Mouse (Mus musculus): ENCODE results near the gene Dnajc9. TPM values are rescaled to one million over a fixed set of nuclear protein-coding genes. Genes with fewer than 3 reads are reported as not detected.
A peak's percentile ranks its signal among the peaks of the same experiment; 100 is the strongest.

Gene Dnajc9
- polyA plus RNA-seq, 1 experiment from 2014 or later: 114 TPM

DNA sequence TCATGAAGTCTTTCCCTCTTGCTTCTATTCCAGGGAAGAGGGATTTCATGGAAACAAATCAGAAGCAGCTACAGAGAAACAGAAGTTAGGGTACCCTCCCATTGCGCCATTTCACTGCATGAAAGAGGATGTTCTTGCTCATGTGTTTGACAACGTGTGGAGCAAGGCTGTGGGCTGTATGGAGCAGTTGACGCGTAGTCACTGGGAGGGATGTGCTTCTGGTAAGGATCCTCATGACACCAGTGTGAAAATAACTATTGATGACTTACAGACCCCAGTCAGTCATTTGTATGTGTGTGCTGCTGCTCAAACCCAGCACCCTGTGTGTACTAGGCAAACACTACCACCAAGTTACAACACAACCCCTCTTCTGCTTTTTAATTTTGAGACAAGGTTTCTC, 25.5 kb downstream of the Dnajc9 start:
- H3K9me3 ChIP-seq (replicated peaks): no peaks in the 10 kb centered on the region
- no peak overlapping the region for H3K4me2 ChIP-seq
- H3K9ac ChIP-seq: no peak overlapping the region
- H3K4me1 ChIP-seq (replicated peaks): no peaks in the 10 kb centered on the region
- no peak for ATAC-seq (ENCODE audit: insufficient read depth)
- H3K27me3 ChIP-seq: no peaks in the 10 kb centered on the region
- 77% methylated on average over 4 of the region's 4 CpGs for WGBS (ENCODE audit: insufficient replicate concordance)
- no peak overlapping the region for H3K27ac ChIP-seq (replicated peaks)
- H3K4me3 ChIP-seq (replicated peaks): no peak overlapping the region
- H3K36me3 ChIP-seq (replicated peaks): peaks cover 36% of the 10 kb centered on the region

DNA sequence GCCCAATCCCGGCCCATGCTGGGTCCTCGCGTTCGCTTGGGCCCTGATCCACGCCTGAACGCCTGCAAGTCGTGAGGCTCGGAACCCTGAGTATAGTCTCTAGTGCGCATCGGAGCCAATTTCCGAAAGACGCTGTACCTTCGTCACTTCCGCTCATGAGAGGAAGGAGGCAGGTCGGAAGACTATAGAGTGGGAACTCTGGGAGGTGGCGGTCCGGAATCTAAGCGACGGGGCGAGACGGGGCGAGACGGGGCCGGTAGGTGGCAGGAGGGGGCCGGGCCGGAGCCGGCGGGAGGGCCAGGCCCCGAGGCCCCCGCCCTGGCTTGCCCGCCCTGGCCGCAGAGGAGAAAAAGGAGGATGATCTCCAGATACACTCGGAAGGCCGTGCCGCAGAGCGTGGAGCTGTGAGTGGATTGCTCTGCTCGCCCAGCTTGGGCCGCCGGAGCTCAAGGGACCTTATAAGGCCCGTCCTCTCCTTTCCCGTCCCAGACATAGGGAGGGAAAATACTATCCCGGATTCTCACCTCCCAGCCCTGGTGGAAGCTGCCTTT, 40.6 kb downstream of the Dnajc9 start, which contains the start of the genes Ecd and Fam149b:
Gene Ecd (minus strand): TSS at position 131 of the 551 bp plus-strand sequence.
Gene Fam149b (plus strand): TSS at position 172 of the 551 bp plus-strand sequence.
- ATAC-seq (ENCODE audit: insufficient read depth): peak; percentile 99
- Histone ChIP-seq H3K27me3 (no peaks in the 10 kb centered on the region), H3K27ac (replicated peaks) (peak within 1 kb of the TSS; percentile 87), H3K9me3 (replicated peaks) (no peaks in the 10 kb centered on the region), H3K4me1 (replicated peaks) (peaks cover 36% of the 10 kb centered on the region), H3K4me3 (replicated peaks) (peak within 1 kb of the TSS; percentile 70), H3K9ac (peak within 1 kb of the TSS; percentile 80), H3K36me3 (replicated peaks) (peaks cover 31% of the 10 kb centered on the region), H3K4me2 (peak within 1 kb of the TSS; percentile 78)
- under 1% methylated on average over 42 of the region's 42 CpGs for whole genome bisulfite sequencing (ENCODE audit: insufficient replicate concordance)

DNA sequence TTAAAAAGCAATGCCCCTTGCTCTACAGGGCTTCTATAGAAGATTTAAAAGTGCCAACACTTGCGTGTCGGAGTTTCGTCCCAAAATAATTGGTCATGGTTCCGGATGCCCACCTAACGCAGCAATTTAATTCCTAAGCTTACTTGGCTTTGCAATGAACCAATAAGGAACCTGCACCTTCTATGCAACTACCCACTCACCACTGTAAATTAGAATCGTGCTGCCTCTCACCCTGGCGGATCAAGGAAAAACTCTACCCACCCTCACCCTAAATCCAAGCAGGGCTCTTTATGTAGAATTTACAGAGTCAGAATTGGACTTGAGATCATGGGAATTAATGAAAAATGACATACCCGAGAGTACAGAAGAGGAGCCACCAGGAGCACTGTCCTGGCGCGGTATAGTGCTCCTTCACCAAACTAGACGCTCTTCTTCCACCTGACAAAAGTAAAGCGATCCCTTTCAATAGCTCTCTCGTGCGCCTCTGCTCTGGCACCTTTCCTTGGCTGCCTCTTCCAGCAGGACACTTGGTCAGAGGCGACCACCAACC, 41.2 kb downstream of the Dnajc9 start:
- H3K9ac ChIP-seq: peak overlapping the region; percentile 80
- H3K4me1 ChIP-seq (replicated peaks): peaks cover 36% of the 10 kb centered on the region
- WGBS (ENCODE audit: insufficient replicate concordance): 3% methylated on average over 15 of the region's 15 CpGs
- peak; percentile 58 for ATAC-seq (ENCODE audit: insufficient read depth)
- H3K27ac ChIP-seq (replicated peaks): peak overlapping the region; percentile 87
- H3K4me3 ChIP-seq (replicated peaks): peak overlapping the region; percentile 70
- peaks cover 29% of the 10 kb centered on the region for H3K36me3 ChIP-seq (replicated peaks)
- no peaks in the 10 kb centered on the region for H3K9me3 ChIP-seq (replicated peaks)
- peak overlapping the region; percentile 78 for H3K4me2 ChIP-seq
- H3K27me3 ChIP-seq: no peaks in the 10 kb centered on the region

DNA sequence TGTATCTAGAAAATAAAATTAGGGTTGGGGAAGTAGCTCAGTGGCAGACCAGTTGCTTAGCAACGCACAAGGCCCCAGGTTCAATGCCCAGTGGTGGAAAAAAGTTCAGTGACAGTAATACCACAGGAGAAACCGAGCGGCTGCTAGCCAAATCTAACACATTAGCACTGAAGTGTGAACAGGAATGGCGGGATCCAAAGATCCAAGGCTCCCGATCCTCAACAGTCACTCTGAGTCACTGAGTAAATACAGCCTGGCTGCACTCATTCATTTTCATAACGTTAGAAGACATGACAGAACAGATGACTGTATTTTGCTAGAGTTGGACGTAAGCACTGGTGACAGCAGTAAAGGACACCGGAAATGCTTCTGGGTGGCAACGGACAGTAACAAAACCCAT, 42.8 kb downstream of the Dnajc9 start:
- Histone ChIP-seq H3K4me1 (replicated peaks) (peaks cover 41% of the 10 kb centered on the region), H3K9ac (no peak overlapping the region), H3K4me2 (0 out of 2 replicates have a peak overlapping the region, but pooled peaks have one; percentile 78), H3K27ac (replicated peaks) (no peak overlapping the region), H3K4me3 (replicated peaks) (0 out of 2 replicates have a peak overlapping the region, but pooled peaks have one; percentile 70), H3K9me3 (replicated peaks) (no peaks in the 10 kb centered on the region), H3K36me3 (replicated peaks) (peaks cover 42% of the 10 kb centered on the region), H3K27me3 (no peaks in the 10 kb centered on the region)
- WGBS (ENCODE audit: insufficient replicate concordance): 81% methylated on average over 9 of the region's 9 CpGs
- no peak for ATAC-seq (ENCODE audit: insufficient read depth)

DNA sequence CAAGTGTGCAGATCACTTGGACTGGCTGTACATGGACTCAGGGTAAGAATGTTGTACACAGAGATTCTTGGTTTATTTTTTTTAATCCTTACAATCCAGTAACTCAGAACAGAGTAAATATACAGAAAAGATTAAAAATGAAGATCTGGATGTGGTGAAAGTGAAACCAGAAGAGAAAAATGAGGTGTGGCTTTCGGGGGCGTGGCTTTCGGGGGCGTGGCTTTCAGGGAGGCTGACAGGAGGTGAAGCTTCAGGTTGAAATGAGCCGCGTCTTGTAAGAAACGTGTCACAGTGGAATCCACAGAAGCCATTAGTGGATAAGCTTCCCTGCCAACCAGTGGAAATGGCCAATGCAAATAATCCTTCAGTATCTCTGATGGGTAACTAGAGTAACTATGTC, 47.8 kb downstream of the Dnajc9 start:
- no peak overlapping the region for H3K27ac ChIP-seq (replicated peaks)
- H3K4me3 ChIP-seq (replicated peaks): peak overlapping the region; percentile 31
- WGBS (ENCODE audit: insufficient replicate concordance): 47% methylated on average over 7 of the region's 7 CpGs
- H3K4me1 ChIP-seq (replicated peaks): peaks cover 14% of the 10 kb centered on the region
- H3K27me3 ChIP-seq: no peaks in the 10 kb centered on the region
- H3K36me3 ChIP-seq (replicated peaks): peaks cover 67% of the 10 kb centered on the region
- no peak overlapping the region for H3K9ac ChIP-seq
- peak overlapping the region; percentile 36 for H3K4me2 ChIP-seq
- ATAC-seq (ENCODE audit: insufficient read depth): no peak
- H3K9me3 ChIP-seq (replicated peaks): no peaks in the 10 kb centered on the region

DNA sequence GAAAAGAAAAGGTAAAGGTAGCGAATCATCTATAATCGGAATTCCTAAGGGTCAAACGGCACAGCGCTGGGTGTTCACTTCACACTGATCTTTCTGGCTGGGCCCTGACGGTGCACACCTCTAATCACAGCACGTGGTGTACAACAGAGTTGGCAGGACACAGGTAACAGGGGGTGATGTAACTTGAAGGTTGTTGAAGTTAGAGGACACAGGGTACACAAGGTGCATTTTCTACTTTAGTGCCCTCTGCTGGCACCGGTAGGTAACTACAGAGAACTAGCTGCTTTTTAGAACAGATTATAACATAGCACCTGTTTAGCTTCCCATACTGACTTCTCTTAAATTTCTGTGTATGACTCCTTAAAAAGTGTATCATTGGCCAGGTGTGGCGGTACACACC, 48.6 kb downstream of the Dnajc9 start:
- 77% methylated on average over 8 of the region's 8 CpGs for WGBS (ENCODE audit: insufficient replicate concordance)
- Histone ChIP-seq H3K4me2 (no peak overlapping the region; the same call in 1 of the 2 replicates), H3K9me3 (replicated peaks) (no peaks in the 10 kb centered on the region), H3K9ac (no peak overlapping the region), H3K27ac (replicated peaks) (no peak overlapping the region), H3K4me1 (replicated peaks) (peaks cover 7% of the 10 kb centered on the region), H3K27me3 (no peaks in the 10 kb centered on the region), H3K36me3 (replicated peaks) (peaks cover 66% of the 10 kb centered on the region), H3K4me3 (replicated peaks) (no peak overlapping the region)
- peak; percentile 9; the same call in 1 of the 2 replicates for ATAC-seq (ENCODE audit: insufficient read depth)

DNA sequence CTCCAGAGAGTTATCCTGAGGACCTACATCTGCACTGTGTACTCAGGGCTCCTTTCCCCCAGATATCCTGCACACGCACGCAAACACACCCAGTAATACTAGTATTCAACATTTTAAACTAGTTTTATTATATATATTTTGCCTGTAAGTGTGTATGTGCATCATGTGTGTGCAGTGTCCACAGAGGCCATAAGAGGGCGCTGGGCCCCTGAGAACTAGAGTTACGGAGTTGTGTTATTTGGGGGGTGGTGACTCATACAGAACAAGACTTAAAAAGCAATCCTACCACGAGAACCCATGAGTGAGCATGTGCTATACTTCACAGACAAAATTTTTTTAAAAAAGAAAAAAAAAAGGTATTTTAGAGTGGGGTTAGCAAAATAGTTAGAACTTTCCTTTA, 49.3 kb downstream of the Dnajc9 start:
- no peak overlapping the region for H3K27ac ChIP-seq (replicated peaks)
- no peaks in the 10 kb centered on the region for H3K27me3 ChIP-seq
- no peaks in the 10 kb centered on the region for H3K9me3 ChIP-seq (replicated peaks)
- H3K4me1 ChIP-seq (replicated peaks): peaks cover 7% of the 10 kb centered on the region
- WGBS (ENCODE audit: insufficient replicate concordance): 84% methylated on average over 5 of the region's 5 CpGs
- H3K9ac ChIP-seq: no peak overlapping the region
- no peak overlapping the region for H3K4me2 ChIP-seq
- H3K4me3 ChIP-seq (replicated peaks): no peak overlapping the region
- ATAC-seq (ENCODE audit: insufficient read depth): no peak
- peaks cover 64% of the 10 kb centered on the region for H3K36me3 ChIP-seq (replicated peaks)

Other genes with a start within 250 kb of the Dnajc9 start
- gene Kcnk5, start 207.1 kb downstream of the Dnajc9 start, polyA plus RNA-seq (2015; fragmentation: Nextera tagmentation; extraction: Ambion mirVana): 5.0 and 5.1 TPM in 2 replicates
- 11.3 and 14.1 TPM in 2 replicates for gene Kcnk16, start 119.7 kb downstream of the Dnajc9 start, polyA plus RNA-seq (2015; fragmentation: Nextera tagmentation; extraction: Ambion mirVana)
- gene Nudt13, start 94.2 kb downstream of the Dnajc9 start, polyA plus RNA-seq (2015; fragmentation: Nextera tagmentation; extraction: Ambion mirVana): 4.5 and 5.0 TPM in 2 replicates
- gene Ecd, start 40.8 kb downstream of the Dnajc9 start, polyA plus RNA-seq (2015; fragmentation: Nextera tagmentation; extraction: Ambion mirVana): 25.3 and 26.8 TPM in 2 replicates
- gene Fam149b, start 40.7 kb downstream of the Dnajc9 start, polyA plus RNA-seq (2015; fragmentation: Nextera tagmentation; extraction: Ambion mirVana): 7.5 and 8.5 TPM in 2 replicates
- gene Mrps16, start 4.7 kb upstream of the Dnajc9 start, polyA plus RNA-seq (2015; fragmentation: Nextera tagmentation; extraction: Ambion mirVana): 42.7 and 48.3 TPM in 2 replicates
- not detected in 2 replicates for gene Cfap70, start 63.3 kb upstream of the Dnajc9 start, polyA plus RNA-seq (2015; fragmentation: Nextera tagmentation; extraction: Ambion mirVana)
- 41.2 and 41.5 TPM in 2 replicates for gene Anxa7, start 91.2 kb upstream of the Dnajc9 start, polyA plus RNA-seq (2015; fragmentation: Nextera tagmentation; extraction: Ambion mirVana)
- 0.44 and 0.48 TPM in 2 replicates for gene Mss51, start 108.0 kb upstream of the Dnajc9 start, polyA plus RNA-seq (2015; fragmentation: Nextera tagmentation; extraction: Ambion mirVana)
- gene Ppp3cb, start 157.7 kb upstream of the Dnajc9 start, polyA plus RNA-seq (2015; fragmentation: Nextera tagmentation; extraction: Ambion mirVana): 18.2 and 18.3 TPM in 2 replicates